Mouse (Mus musculus) adrenal gland, postnatal 36 days (tissue): Measurements from ENCODE around the gene Srsf5. TPM values are rescaled to one million over a fixed set of nuclear protein-coding genes. Genes with fewer than 3 reads are reported as not detected.

Experiments
- DNase-seq, 2 experiments: peaks; one replicate each; pipeline ENCODE4 v3.0.0; 2021; ENCODE audit warnings: mixed read lengths in 1 of 2
- total RNA-seq, 2 experiments: library from RNA; stranded (reverse); gene quantifications; 2 replicates each; pipeline ENCODE4 v1.2.3; 2021

Srsf5 gene
- total RNA-seq, 2 experiments from 2014 or later, result 277 to 316 TPM

DNA sequence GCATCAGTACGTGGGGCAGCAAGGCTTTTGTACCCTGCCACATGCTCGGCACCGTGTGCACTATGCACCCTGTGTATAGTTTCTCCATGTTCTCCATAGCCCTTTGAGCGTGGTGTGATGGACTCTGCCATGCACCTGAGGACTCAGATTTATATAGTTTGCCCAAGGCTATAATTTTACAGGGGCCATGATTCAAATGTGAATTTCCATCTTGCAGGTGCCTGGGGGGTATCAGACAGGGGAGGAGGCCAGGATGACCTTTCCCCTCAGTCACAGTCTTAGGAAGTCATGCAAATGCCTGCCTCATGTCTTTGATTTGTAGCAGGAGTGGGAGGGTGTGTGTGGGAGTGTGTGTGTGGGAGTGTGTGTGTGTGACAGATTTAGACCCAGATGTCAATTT is 52.3 kb downstream of the Srsf5 start:
- DNase-seq, result no peak

GRCm38 (mm10) chr12:80998528-80999221 is 53.4 kb downstream of the Srsf5 start:
- no peak for DNase-seq

Other genes starting within 250 kb of the Srsf5 start
- gene Ccdc177, start 184.8 kb upstream of the Srsf5 start, total RNA-seq, result not detected
- gene Susd6, start 155.0 kb upstream of the Srsf5 start, total RNA-seq, result 10 to 100 TPM; 53.9 to 59.4 TPM
- not detected for gene Slc10a1, start 23.2 kb downstream of the Srsf5 start, total RNA-seq
- gene Smoc1, start 81.3 kb downstream of the Srsf5 start, total RNA-seq, result 100 to 1,000 TPM; 143 to 169 TPM